Comparison of ENCODE assay signal across 11 mouse cellular contexts in genomic region chr6:103507751-103508575, GRCm38 (mm10). TPM values are rescaled to one million over a fixed set of nuclear protein-coding genes. Genes with fewer than 3 reads are reported as not detected.
A peak's percentile ranks its signal among the peaks of the same experiment; 100 is the strongest.
DNase-seq lines count a peak whose midpoint lies in the region; ATAC-seq lines count a peak whose summit lies in the region.
"Had no signal": no experiment of that assay in that cellular context is flagged by ENCODE, and none has a peak within 500 bp of the region (broad histone marks: within the 10 kb centered on the region; RNA-seq: fewer than 3 reads in every experiment).

No protein-coding gene starts in this region.

- DNase-seq in gastrocnemius, adult 18-20 months (ENCODE audit: low spot score), result peak; percentile 2
- no peak for DNase-seq in gastrocnemius, postnatal 25 days
- no peak for DNase-seq in midbrain, embryonic 10.5 days (ENCODE audit: low spot score)
- peak; percentile 41 to 73 for DNase-seq in adrenal gland, postnatal 36 days
- peak; percentile 22 to 41 for DNase-seq in cerebellum, postnatal 36 days
- DNase-seq in yolk sac, embryonic 10.5 days (ENCODE audit: low spot score), result no peak
- no peak for DNase-seq in thymus, postnatal 4 days
- DNase-seq: liver, embryonic 13.5 days had no signal

- ATAC-seq in midbrain, embryonic 15.5 days (replicated peaks), result no peak

- no peaks in the 10 kb centered on the region for H3K36me3 ChIP-seq in midbrain, embryonic 15.5 days (replicated peaks)
- no peaks in the 10 kb centered on the region for H3K36me3 ChIP-seq in midbrain, embryonic 10.5 days
- H3K36me3 ChIP-seq: heart, embryonic 13.5 days; liver, embryonic 13.5 days had no signal

- H3K4me1 ChIP-seq in midbrain, embryonic 15.5 days, result peaks cover 10% of the 10 kb centered on the region
- H3K4me1 ChIP-seq in midbrain, embryonic 10.5 days, result peaks cover 24% of the 10 kb centered on the region

- no peaks in the 10 kb centered on the region for H3K9me3 ChIP-seq in midbrain, embryonic 15.5 days
- no peaks in the 10 kb centered on the region for H3K9me3 ChIP-seq in midbrain, embryonic 10.5 days (replicated peaks)
- H3K9me3 ChIP-seq: heart, embryonic 13.5 days; liver, embryonic 13.5 days had no signal

- no peak overlapping the region for H3K9ac ChIP-seq in midbrain, embryonic 15.5 days
- H3K9ac ChIP-seq: heart, embryonic 13.5 days; liver, embryonic 13.5 days had no signal

- H3K27ac ChIP-seq in midbrain, embryonic 15.5 days, result 0 out of 2 replicates have a peak overlapping the region, but pooled peaks have one; percentile 10
- H3K27ac ChIP-seq in midbrain, embryonic 10.5 days (replicated peaks), result no peak overlapping the region
- H3K27ac ChIP-seq: heart, embryonic 13.5 days; left cerebral cortex, adult 2 months; liver, embryonic 13.5 days had no signal

- H3K4me3 ChIP-seq in midbrain, embryonic 15.5 days, result no peak overlapping the region
- no peak overlapping the region for H3K4me3 ChIP-seq in midbrain, embryonic 10.5 days
- H3K4me3 ChIP-seq: heart, embryonic 13.5 days; left cerebral cortex, adult 2 months; liver, embryonic 13.5 days had no signal

- H3K4me2 ChIP-seq in midbrain, embryonic 15.5 days, result no peak overlapping the region
- H3K4me2 ChIP-seq: heart, embryonic 13.5 days; liver, embryonic 13.5 days had no signal

- 0 out of 2 replicates have a peak, but pooled peaks cover 2% of the 10 kb centered on the region for H3K27me3 ChIP-seq in midbrain, embryonic 15.5 days (replicated peaks)
- H3K27me3 ChIP-seq in midbrain, embryonic 10.5 days (ENCODE audit: low read depth, poor library complexity, severe bottlenecking), result peaks cover 53% of the 10 kb centered on the region

- WGBS in midbrain, embryonic 15.5 days, result 60% methylated on average over 3 of the region's 3 CpGs
- 77% methylated on average over 3 of the region's 3 CpGs for WGBS in midbrain, embryonic 10.5 days

RNA-seq across cellular contexts. Expression of gene Chl1, which starts 2.4 kb away (rescaled TPM):
- total RNA-seq in gastrocnemius, adult 18-20 months (2021), result under 1 TPM; 0.43 to 0.68 TPM
- under 1 TPM; 0.31 to 0.38 TPM for total RNA-seq in gastrocnemius, postnatal 25 days (2021)
- 141 and 166 TPM in 2 replicates for polyA plus RNA-seq in midbrain, embryonic 15.5 days (2015; fragmentation: Nextera tagmentation; extraction: Ambion mirVana)
- polyA plus RNA-seq in midbrain, embryonic 10.5 days (2016; fragmentation: Nextera tagmentation; extraction: Ambion mirVana), result 0.95 and 3.8 TPM in 2 replicates
- total RNA-seq in adrenal gland, postnatal 36 days (2021), result 1 to 10 TPM; 1.3 to 2.9 TPM

Comparison
In these comparisons a context has a peak if more than half of its experiments do, and no peak if none do; other contexts are left out.
1. DNase-seq: peak in gastrocnemius, adult 18-20 months (single experiment), adrenal gland, postnatal 36 days (2 of 2) and cerebellum, postnatal 36 days (2 of 2); none in gastrocnemius, postnatal 25 days (single experiment), midbrain, embryonic 10.5 days (single experiment), yolk sac, embryonic 10.5 days (single experiment) and thymus, postnatal 4 days (single experiment).